Mouse (Mus musculus): ENCODE measurements around the gene Pisd.
A peak's percentile ranks its signal among the peaks of the same experiment; 100 is the strongest.
"Not testable (repeated sequence)": the region's sequence is repeated elsewhere in the genome, so short reads cannot be mapped to it uniquely, and the experiment has no call there.

The Pisd gene

DNA sequence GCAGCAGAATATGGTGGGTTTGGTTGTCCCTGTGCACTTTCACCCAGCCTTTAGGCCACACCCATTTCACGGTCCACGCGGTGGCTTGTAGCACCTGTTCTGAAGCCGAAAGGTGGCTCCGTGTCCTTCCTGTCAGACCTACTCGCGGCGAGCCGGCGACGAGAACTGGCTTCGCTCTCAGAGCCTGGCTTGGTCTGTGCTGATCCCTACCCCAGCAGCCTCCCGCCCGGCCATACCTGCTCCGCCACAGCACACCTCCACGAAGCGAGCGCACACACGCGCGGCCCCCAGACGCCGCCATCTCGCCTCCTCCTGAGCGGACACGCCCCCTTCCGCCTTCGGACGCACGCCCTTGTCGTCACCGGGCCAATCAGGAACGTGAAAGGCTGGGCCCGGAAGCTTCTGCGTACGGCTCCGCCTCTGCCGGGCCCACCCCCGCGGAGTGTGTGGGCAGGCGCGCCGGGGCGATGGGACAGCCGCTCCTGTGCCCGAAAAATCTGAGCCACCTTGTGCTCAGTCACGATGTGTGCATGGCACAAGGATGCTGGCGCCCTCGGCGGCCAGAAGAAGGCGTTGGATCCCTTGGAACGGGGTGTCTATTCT, at the start of gene Pisd:
Gene Pisd (minus strand): TSS at position 334 of the 603 bp plus-strand sequence.
- peak; percentile 91 for DNase-seq (ENCODE audit: low read depth)

GRCm38 (mm10) chr5:32834497-32834896, 49.1 kb upstream of the Pisd start:
- no peak for DNase-seq (ENCODE audit: low read depth)

DNA sequence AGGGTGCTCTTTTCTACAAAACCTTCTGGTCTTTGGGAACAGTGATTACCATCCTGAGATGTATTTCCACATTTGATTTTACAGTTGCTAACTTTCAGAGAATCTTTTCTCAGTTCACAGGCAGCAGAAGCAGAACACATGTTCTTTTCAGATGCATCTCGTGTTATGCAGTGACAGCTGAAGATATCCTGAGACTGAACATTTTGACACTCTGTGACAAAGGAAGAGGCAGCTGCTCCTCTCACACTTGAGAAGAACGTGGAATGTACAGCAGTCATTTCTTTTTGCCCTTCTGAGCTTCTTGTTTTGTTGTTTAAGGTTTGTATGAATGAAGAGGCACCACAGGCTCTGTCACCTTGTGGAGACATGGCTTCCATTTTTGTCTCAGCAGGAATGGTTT, 44.6 kb upstream of the Pisd start:
- DNase-seq (ENCODE audit: low read depth), result no peak

DNA sequence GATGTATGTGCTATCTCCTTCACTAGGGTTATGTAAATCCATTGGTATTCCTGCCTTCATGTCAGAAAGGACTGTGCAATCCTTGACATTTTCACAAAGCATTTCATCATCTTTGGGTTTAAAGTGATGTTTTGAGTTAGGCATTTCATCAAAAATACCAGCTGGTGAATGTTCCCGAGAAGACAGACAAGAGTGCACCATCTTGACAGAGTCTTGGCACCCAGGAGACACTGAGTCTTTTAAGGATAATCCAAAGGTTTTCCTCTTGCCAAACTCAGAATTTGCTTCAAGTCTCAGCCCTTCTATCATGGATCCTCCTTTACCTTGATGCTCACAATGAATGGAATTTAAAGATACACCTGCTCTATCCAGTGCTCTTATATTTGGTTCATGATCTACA, 43.3 kb upstream of the Pisd start:
- DNase-seq (ENCODE audit: low read depth), result not testable (repeated sequence)

- DNase-seq (ENCODE audit: low read depth), result no peak
Measured at GRCm38 (mm10) chr5:32827009-32827408, 41.6 kb upstream of the Pisd start, which contains the start of gene Gm20671. Gm20671 (minus strand) TSS chr5:32827109.

- no peak for DNase-seq (ENCODE audit: low read depth)
Measured at GRCm38 (mm10) chr5:32820471-32820870, 35.0 kb upstream of the Pisd start.

DNA sequence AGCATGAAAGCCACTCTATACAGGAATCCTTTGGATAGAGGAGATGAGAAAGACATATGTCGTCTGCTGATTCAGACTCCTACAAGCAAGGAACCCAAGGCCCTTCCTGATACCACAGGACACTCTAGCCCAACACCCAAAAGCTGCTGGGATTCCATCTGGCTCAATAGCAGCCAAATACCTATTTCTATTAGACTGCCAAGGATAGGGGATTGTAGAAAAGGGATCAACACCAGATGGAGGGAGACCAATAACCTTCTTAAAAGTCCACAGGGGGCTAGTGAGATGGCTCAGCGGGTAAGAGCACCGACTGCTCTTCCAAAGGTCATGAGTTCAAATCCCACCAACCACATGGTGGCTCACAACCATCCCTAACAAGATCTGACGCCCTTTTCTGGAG, 29.9 kb upstream of the Pisd start:
- DNase-seq (ENCODE audit: low read depth), result no peak

DNA sequence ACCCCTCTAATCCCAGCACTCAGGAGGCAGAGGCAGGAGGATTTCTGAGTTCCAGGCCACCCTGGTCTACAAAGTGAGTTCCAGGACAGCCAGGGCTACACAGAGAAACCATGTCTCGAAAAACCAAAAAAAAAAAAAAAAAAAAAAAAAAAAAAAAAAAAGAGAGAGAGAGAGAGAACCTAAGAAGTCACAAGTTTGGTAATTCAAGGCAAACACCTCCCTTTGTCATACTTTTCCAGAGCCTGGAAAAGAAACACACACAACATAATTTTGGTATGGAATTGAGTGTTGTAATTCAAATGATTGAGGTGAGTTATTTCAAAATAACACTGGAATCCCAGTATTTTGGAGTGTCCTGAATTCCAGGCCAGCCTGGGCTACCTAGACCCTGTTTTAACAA, 1.0 kb upstream of the Pisd start:
- DNase-seq (ENCODE audit: low read depth), result not testable (repeated sequence)

DNA sequence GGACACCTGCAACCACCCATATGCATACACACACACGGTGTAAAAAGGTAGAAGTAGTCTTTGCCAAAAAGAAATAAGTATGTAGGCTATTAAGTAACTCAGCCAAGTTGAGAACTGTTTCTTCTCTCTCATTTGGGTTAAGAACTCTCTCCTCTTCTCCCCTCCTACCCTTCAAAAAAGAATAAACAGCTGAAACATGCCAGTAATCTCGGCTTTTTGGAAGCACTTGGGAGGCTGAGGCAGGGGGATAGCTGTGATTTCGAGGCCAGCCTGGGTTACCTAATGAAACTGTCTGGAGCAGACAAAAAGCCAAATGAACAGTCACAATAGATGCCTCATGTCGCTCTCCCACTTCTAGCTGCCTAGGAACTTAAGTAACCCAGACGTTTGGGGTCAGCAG, 720 bp downstream of the Pisd start:
- no peak for DNase-seq (ENCODE audit: low read depth)

DNA sequence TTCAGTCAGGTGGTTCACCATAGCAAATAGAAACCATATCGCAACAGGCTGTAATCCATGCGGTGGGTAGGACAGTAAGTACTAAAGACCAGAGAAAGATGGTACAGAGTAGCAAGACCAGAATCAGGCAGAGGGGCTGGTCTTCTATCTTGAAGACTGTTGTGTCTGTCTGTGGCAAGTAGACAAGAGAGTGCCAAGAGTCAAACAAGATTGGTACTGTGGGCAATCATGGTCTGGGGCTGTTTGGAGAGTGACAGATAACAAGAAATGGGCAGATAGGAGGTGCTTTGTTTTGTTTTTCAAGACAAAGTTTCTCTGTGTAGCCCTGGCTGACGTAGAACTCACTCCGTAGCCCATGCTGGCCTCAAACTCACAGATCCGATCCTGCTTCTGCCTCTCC, 3.9 kb downstream of the Pisd start:
- DNase-seq (ENCODE audit: low read depth), result peak; percentile 6

- no peak for DNase-seq (ENCODE audit: low read depth)
Measured at GRCm38 (mm10) chr5:32778168-32778567, 7.3 kb downstream of the Pisd start.

- DNase-seq (ENCODE audit: low read depth), result no peak
Measured at GRCm38 (mm10) chr5:32772361-32772760, 13.1 kb downstream of the Pisd start.

- DNase-seq (ENCODE audit: low read depth), result no peak
Measured at GRCm38 (mm10) chr5:32767636-32768373, 17.6 kb downstream of the Pisd start.

- no peak for DNase-seq (ENCODE audit: low read depth)
Measured at GRCm38 (mm10) chr5:32767004-32767403, 18.4 kb downstream of the Pisd start.

DNA sequence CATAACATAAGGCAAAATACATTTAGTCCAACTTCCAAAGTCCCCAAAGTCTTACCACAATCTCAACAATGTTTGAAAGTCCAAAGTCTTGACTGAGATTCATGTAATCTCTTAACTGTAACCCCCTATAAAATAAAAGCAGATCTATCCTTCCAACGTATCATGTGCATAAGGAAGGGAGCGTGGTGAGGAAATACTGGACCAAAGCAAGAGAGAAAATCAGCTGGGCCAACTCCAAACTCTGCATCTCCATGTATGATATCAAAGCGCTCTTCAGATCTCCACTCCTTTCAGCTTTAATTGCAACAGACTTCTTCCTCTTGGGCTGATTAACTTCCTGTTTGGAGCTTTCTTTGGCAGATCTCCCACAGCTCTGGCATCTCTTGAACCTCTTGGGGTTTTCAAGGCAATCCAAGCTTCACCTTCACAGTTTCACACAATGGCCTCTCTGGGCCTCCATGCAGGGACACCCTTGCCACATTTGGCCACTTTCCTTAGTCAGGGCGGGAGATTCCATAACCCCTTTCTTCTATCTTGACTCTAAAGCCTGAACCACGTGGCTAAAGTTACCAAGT, 23.8 kb downstream of the Pisd start:
- DNase-seq (ENCODE audit: low read depth), result no peak

- DNase-seq (ENCODE audit: low read depth), result no peak
Measured at GRCm38 (mm10) chr5:32760787-32761186, 24.7 kb downstream of the Pisd start.

- DNase-seq (ENCODE audit: low read depth), result not testable (repeated sequence)
Measured at GRCm38 (mm10) chr5:32760352-32760751, 25.1 kb downstream of the Pisd start.

GRCm38 (mm10) chr5:32759662-32760061, 25.8 kb downstream of the Pisd start:
- no peak for DNase-seq (ENCODE audit: low read depth)

GRCm38 (mm10) chr5:32756141-32756540, 29.3 kb downstream of the Pisd start:
- DNase-seq (ENCODE audit: low read depth), result no peak

DNA sequence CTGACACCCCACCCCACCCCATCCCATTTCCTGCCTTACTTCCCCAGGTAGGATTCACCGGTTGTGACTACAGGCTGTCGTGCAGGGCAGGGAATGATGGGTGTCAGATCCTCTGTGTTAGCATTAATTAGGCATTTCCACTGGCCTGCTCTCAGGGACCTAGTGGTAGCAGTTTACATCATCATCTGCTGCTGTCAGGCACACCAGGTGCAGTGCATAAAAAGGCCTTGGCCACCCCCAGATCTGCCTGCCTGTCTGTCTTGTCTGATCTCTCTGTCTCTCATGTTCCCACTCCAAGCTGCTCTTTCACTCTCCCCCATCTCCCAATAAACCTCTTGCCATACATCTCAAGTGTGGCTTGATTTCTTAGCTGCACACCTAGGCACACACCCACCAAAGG, 33.7 kb downstream of the Pisd start:
- no peak for DNase-seq (ENCODE audit: low read depth)

DNA sequence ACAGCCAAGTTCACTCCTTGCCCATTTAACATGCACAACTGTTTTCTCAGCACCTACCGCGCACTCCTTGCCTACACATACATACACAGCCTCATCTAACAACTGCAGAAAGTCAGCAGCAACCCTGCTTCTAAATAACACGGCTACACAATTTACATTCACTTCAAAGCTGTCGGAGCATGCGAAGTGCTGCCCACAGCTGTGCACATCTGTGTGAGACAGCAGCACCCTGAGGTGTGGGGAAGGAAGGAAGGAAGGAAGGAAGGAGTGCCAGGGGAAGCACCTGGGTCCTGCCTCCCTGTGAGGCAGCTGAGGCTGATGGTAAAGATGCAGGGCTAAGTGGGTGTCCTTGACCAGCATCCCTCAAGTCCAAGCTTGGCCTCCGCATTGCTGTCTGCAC, 36.5 kb downstream of the Pisd start:
- no peak for DNase-seq (ENCODE audit: low read depth)

- DNase-seq (ENCODE audit: low read depth), result peak; percentile 30
Measured at GRCm38 (mm10) chr5:32747650-32748375, 37.6 kb downstream of the Pisd start.

Data from c-Kit-positive CD71-positive TER-119-negative erythroid progenitor cells, embryonic 14.5 days (primary cell).